Mouse (Mus musculus): ENCODE data around the gene Vmn1r31.

Vmn1r31 gene

GRCm38 (mm10) chr6:58475230-58475629, at the start of gene Vmn1r31:
Gene Vmn1r31 (minus strand): TSS chr6:58475330.
- no peak for DNase-seq

GRCm38 (mm10) chr6:58443285-58443684, 31.8 kb downstream of the Vmn1r31 start, which contains the start of gene Vmn1r30:
Gene Vmn1r30 (minus strand): TSS chr6:58443385.
- DNase-seq = no peak

Measured in thymus, postnatal 4 days (tissue).